Mouse (Mus musculus): ENCODE data around the gene Capn2.

DNA sequence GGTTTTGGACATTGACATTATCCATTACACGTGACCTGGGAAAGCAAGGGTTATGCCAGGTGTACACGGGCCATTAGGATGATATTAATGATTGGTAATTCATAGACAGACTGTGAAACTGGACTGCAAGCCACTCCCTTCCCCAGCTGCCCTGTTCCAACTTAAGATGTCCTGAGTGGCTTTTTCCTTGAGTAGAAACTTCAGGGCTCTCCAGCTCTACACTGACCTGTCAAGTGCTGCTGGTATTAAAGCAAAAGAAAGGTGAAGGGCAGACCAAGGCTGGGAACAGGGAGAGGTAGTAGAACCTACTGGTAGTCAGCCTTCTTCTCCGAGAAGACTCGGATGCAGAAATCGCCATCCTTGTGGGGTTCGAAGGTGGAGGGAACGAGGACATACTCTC lies 36.3 kb downstream of the Capn2 start:
- no peak for TF ChIP-seq GATA1 (IDR thresholded peaks at IDR 0.05; ENCODE audit: borderline replicate concordance, low read length)
- no peak for TF ChIP-seq FLI1 (IDR thresholded peaks at IDR 0.05; ENCODE audit: low read length)
